9 mouse cellular contexts compared by ENCODE assay signal in the genomic region with DNA sequence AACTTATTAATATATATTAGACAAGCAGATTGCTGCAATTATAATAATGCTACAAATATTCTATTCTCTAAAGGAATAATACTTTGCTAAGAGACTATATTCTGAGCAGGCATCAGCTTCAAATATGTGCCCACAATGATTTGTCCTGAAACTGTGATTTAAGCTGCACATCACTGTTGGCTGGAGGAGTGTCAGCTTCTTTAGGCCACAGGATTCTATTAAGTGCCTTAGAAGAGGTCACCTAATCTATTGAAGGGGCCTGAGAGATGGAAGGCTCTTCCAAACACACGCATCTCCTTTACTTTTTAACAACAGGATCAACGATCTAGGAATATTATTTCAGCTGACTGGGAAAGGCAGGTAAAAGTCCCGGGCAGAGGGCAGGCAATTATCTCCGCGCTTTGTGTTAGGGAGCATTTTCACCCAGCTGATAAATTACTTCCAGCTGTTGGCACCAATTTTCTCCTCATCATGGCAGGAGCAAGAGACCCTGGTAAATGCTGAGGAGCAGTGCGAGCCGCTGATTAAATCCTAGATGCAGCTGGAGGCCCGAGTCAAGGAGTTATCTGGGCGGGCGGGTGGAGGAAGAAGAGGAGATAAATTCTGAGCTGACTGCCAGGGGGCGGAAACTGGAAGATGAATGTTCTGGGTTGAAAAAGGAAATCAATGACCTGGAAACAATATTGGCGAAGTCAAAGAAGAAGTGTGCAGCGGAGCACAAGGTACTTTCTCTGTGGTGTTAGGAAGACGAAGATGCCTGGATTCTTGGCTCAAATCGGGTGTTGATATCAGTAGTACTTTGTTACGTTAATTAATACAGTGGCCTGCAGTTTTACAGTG.
DNase-seq lines count a peak whose midpoint lies in the region; ATAC-seq and TF ChIP-seq lines count a peak whose summit lies in the region.
"Had no signal": no experiment of that assay in that cellular context is flagged by ENCODE, and none has a peak within 500 bp of the region (broad histone marks: within the 10 kb centered on the region; RNA-seq: fewer than 3 reads in every experiment).

No protein-coding gene starts in this region.

- TF ChIP-seq EP300 in MEL (IDR thresholded peaks at IDR 0.05; ENCODE audit: low read depth in 1 of 2, low read length in 2 of 2): no peak
- no peak for TF ChIP-seq EP300 in liver, postnatal 0 days (IDR thresholded peaks at IDR 0.05; ENCODE audit: low read depth)

- TF ChIP-seq CTCF in MEL (IDR thresholded peaks at IDR 0.05 in 2 of 3, conservative IDR thresholded peaks at IDR 0.05 in 1 of 3; ENCODE audit: control insufficient read depth in 1 of 3, insufficient read depth in 1 of 3, low read depth in 2 of 3, low read length in 3 of 3, poor library complexity in 1 of 3, severe bottlenecking in 1 of 3): no peak
- TF ChIP-seq CTCF in liver, postnatal 0 days (IDR thresholded peaks at IDR 0.05; ENCODE audit: low read depth): no peak
- no peak for TF ChIP-seq CTCF in left cerebral cortex, adult 2 months (IDR thresholded peaks at IDR 0.05)

- H3K4me1 ChIP-seq in MEL (ENCODE audit: control insufficient read depth in 1 of 2, insufficient read depth in 2 of 2, low read length in 2 of 2): no peaks in the 10 kb centered on the region
- peaks cover 12% of the 10 kb centered on the region for H3K4me1 ChIP-seq in hindbrain, embryonic 13.5 days (replicated peaks)
- H3K4me1 ChIP-seq in liver, postnatal 0 days (ENCODE audit: insufficient read depth): no peaks in the 10 kb centered on the region
- H3K4me1 ChIP-seq: intestine, embryonic 15.5 days had no signal

- H3K4me3 ChIP-seq in MEL (ENCODE audit: control insufficient read depth in 1 of 2, insufficient read depth in 1 of 2, low read depth in 2 of 2, low read length in 2 of 2): no peak overlapping the region
- H3K4me3 ChIP-seq in hindbrain, embryonic 13.5 days: peak overlapping the region; percentile 7; the same call in 1 of the 2 replicates
- H3K4me3 ChIP-seq in liver, postnatal 0 days (ENCODE audit: low read depth, low read length): no peak overlapping the region
- no peak overlapping the region for H3K4me3 ChIP-seq in left cerebral cortex, adult 2 months
- H3K4me3 ChIP-seq: intestine, embryonic 15.5 days had no signal

- H3K79me2 ChIP-seq in MEL (ENCODE audit: control insufficient read depth, insufficient read depth, low read length, poor library complexity): no peaks in the 10 kb centered on the region

- H3K36me3 ChIP-seq in MEL (ENCODE audit: control insufficient read depth in 1 of 2, insufficient read depth in 2 of 2, low read length in 2 of 2): no peaks in the 10 kb centered on the region
- no peaks in the 10 kb centered on the region for H3K36me3 ChIP-seq in hindbrain, embryonic 13.5 days
- H3K36me3 ChIP-seq in liver, postnatal 0 days (replicated peaks; ENCODE audit: insufficient read depth, low read length): no peaks in the 10 kb centered on the region
- H3K36me3 ChIP-seq: intestine, embryonic 15.5 days had no signal

- no peak for TF ChIP-seq POLR2A in MEL (IDR thresholded peaks at IDR 0.05; ENCODE audit: control insufficient read depth in 1 of 2, insufficient read depth in 1 of 2, low read depth in 1 of 2, low read length in 2 of 2, poor library complexity in 1 of 2)

- no peaks in the 10 kb centered on the region for H3K9me3 ChIP-seq in MEL (replicated peaks; ENCODE audit: insufficient read depth, low read length)
- H3K9me3 ChIP-seq in hindbrain, embryonic 13.5 days: no peaks in the 10 kb centered on the region
- H3K9me3 ChIP-seq in liver, postnatal 0 days (ENCODE audit: low read length): no peaks in the 10 kb centered on the region
- H3K9me3 ChIP-seq: intestine, embryonic 15.5 days had no signal

- peak; percentile 74 for ATAC-seq in hindbrain, embryonic 13.5 days (ENCODE audit: low FRiP score)
- no peak for ATAC-seq in liver, postnatal 0 days
- ATAC-seq: intestine, embryonic 15.5 days had no signal

- no peak overlapping the region for H3K9ac ChIP-seq in MEL (ENCODE audit: control insufficient read depth, low read depth, low read length, poor library complexity, severe bottlenecking)
- no peak overlapping the region for H3K9ac ChIP-seq in hindbrain, embryonic 13.5 days
- H3K9ac ChIP-seq in liver, postnatal 0 days (replicated peaks): no peak overlapping the region
- H3K9ac ChIP-seq: intestine, embryonic 15.5 days had no signal

- WGBS in hindbrain, embryonic 13.5 days: 19% methylated on average over 16 of the region's 16 CpGs
- WGBS in liver, postnatal 0 days (ENCODE audit: insufficient replicate concordance): 42% methylated on average over 16 of the region's 16 CpGs

- intact Hi-C loops in left cerebral cortex, adult 2 months (cut with DNase I): no loop called here

- H3K27me3 ChIP-seq in MEL (ENCODE audit: control insufficient read depth in 1 of 2, insufficient read depth in 2 of 2, low read length in 2 of 2): no peaks in the 10 kb centered on the region
- H3K27me3 ChIP-seq in hindbrain, embryonic 13.5 days: no peaks in the 10 kb centered on the region
- H3K27me3 ChIP-seq in liver, postnatal 0 days (ENCODE audit: insufficient read depth, low read length): no peaks in the 10 kb centered on the region
- H3K27me3 ChIP-seq: intestine, embryonic 15.5 days had no signal

- peak; percentile 4 for DNase-seq in MEL (ENCODE audit: low read depth, low spot score)
- peak; percentile 61 for DNase-seq in embryo, embryonic 10 days (ENCODE audit: low spot score)
- DNase-seq in liver, postnatal 0 days: no peak
- no peak for DNase-seq in natural killer cell, adult 2 months (ENCODE audit: low spot score in 2 of 2)
- no peak for DNase-seq in urinary bladder, postnatal 25 days (ENCODE audit: low spot score)
- no peak for DNase-seq in lung, postnatal 10 days
- no peak for DNase-seq in left cerebral cortex, adult 2 months (ENCODE audit: extremely low spot score in 1 of 2, low spot score in 2 of 2)

- TF ChIP-seq RAD21 in MEL (IDR thresholded peaks at IDR 0.05; ENCODE audit: low read depth, low read length): no peak

- peak overlapping the region; percentile 38 for H3K4me2 ChIP-seq in hindbrain, embryonic 13.5 days
- H3K4me2 ChIP-seq in liver, postnatal 0 days (ENCODE audit: low read depth, low read length): peak overlapping the region; percentile 18
- H3K4me2 ChIP-seq: intestine, embryonic 15.5 days had no signal

- no peak overlapping the region for H3K27ac ChIP-seq in MEL (ENCODE audit: control insufficient read depth, low read depth, low read length)
- H3K27ac ChIP-seq in hindbrain, embryonic 13.5 days: peak overlapping the region; percentile 69
- H3K27ac ChIP-seq in liver, postnatal 0 days (ENCODE audit: low read depth): no peak overlapping the region
- no peak overlapping the region for H3K27ac ChIP-seq in left cerebral cortex, adult 2 months
- H3K27ac ChIP-seq: intestine, embryonic 15.5 days had no signal

TF ChIP-seq in MEL, 35 proteins besides CTCF, POLR2A, EP300 and RAD21:
- no peak for TF ChIP-seq MEF2A (IDR thresholded peaks at IDR 0.05; ENCODE audit: extremely low read depth, insufficient replicate concordance, low read depth, low read length, poor library complexity, severe bottlenecking)
- no peak for TF ChIP-seq ZKSCAN1 (IDR thresholded peaks at IDR 0.05; ENCODE audit: low read depth, low read length)
- TF ChIP-seq NRF1 (IDR thresholded peaks at IDR 0.05; ENCODE audit: insufficient read depth, low read depth, low read length, poor library complexity, severe bottlenecking): no peak
- TF ChIP-seq RCOR1 (IDR thresholded peaks at IDR 0.05; ENCODE audit: low read depth, low read length): no peak
- TF ChIP-seq USF2 (IDR thresholded peaks at IDR 0.05; ENCODE audit: borderline replicate concordance in 1 of 2, insufficient read depth in 1 of 2, low read depth in 1 of 2, low read length in 2 of 2): no peak
- no peak for TF ChIP-seq MAX (IDR thresholded peaks at IDR 0.05; ENCODE audit: low read length)
- TF ChIP-seq GATA1 (IDR thresholded peaks at IDR 0.05; ENCODE audit: low read depth, low read length): no peak
- no peak for TF ChIP-seq ETS1 (IDR thresholded peaks at IDR 0.05; ENCODE audit: low read depth, low read length)
- no peak for TF ChIP-seq POLR2AphosphoS5 (IDR thresholded peaks at IDR 0.05; ENCODE audit: borderline replicate concordance, low read depth, low read length)
- TF ChIP-seq SMC3 (IDR thresholded peaks at IDR 0.05; ENCODE audit: low read depth, low read length): no peak

Comparison
In these comparisons a context has a peak if more than half of its experiments do, and no peak if none do; other contexts are left out.
1. DNase-seq: peak in MEL (single experiment) and embryo, embryonic 10 days (single experiment); none in liver, postnatal 0 days (single experiment), natural killer cell, adult 2 months (0 of 2), urinary bladder, postnatal 25 days (single experiment), lung, postnatal 10 days (single experiment) and left cerebral cortex, adult 2 months (0 of 2).